Mouse (Mus musculus): Measurements from ENCODE around the gene 2300002M23Rik. TPM values are rescaled to one million over a fixed set of nuclear protein-coding genes. Genes with fewer than 3 reads are reported as not detected.
A peak's percentile ranks its signal among the peaks of the same experiment; 100 is the strongest.

The 2300002M23Rik gene
- polyA plus RNA-seq, 1 experiment = not detected

- Histone ChIP-seq H3K27me3 (ENCODE audit: control insufficient read depth, insufficient read depth, insufficient read length) (no peaks in the 10 kb centered on the region), H3K79me2 (ENCODE audit: control insufficient read depth, insufficient read depth) (no peaks in the 10 kb centered on the region), H3K36me3 (ENCODE audit: control insufficient read depth, insufficient read depth) (no peaks in the 10 kb centered on the region), H3K79me3 (ENCODE audit: low read depth) (no peaks in the 10 kb centered on the region), H3ac (ENCODE audit: control insufficient read depth, insufficient read length, low read depth) (peak overlapping the region; percentile 14), H3K4me3 (ENCODE audit: insufficient read depth, poor library complexity, severe bottlenecking) (no peak overlapping the region)
- TF ChIP-seq CTCF (IDR thresholded peaks at IDR 0.05; ENCODE audit: control insufficient read depth, insufficient read depth, insufficient read length) (peak; percentile 83), MAX (IDR thresholded peaks at IDR 0.05) (no peak)
Measured at GRCm38 (mm10) chr17:35556812-35557211, 10.4 kb upstream of the 2300002M23Rik start.

DNA sequence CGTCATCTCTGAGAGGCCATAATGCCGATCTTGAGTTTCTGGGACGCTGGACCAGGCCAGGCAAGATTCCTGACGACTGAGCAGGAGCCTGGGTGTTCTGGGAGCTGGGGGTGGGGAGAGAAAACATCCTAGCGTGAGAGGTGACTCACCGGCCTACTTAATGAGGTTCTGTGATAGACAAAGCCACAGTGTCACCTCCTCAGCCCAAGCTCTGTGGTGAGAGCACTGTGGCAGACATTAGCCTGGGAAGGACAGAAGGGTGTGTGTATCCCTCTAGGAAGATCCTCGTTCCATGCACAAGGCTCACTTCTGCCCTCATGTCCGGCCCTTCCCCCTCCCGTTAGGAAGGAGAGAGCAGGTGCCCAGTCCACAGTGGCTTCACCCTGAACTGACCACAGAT lies 9.9 kb upstream of the 2300002M23Rik start:
- Histone ChIP-seq H3K79me2 (ENCODE audit: control insufficient read depth, insufficient read depth) (no peaks in the 10 kb centered on the region), H3K79me3 (ENCODE audit: low read depth) (no peaks in the 10 kb centered on the region), H3ac (ENCODE audit: control insufficient read depth, insufficient read length, low read depth) (peak overlapping the region; percentile 14), H3K27me3 (ENCODE audit: control insufficient read depth, insufficient read depth, insufficient read length) (no peaks in the 10 kb centered on the region), H3K36me3 (ENCODE audit: control insufficient read depth, insufficient read depth) (no peaks in the 10 kb centered on the region), H3K4me3 (ENCODE audit: insufficient read depth, poor library complexity, severe bottlenecking) (no peak overlapping the region)
- TF ChIP-seq MYOD1 (IDR thresholded peaks at IDR 0.05; ENCODE audit: control insufficient read depth, insufficient read length, low read depth) (peak; percentile 56), MYOG (IDR thresholded peaks at IDR 0.05; ENCODE audit: control insufficient read depth, extremely low read depth, insufficient read length) (no peak), USF1 (IDR thresholded peaks at IDR 0.05; ENCODE audit: low read depth) (no peak), CTCF (IDR thresholded peaks at IDR 0.05; ENCODE audit: control insufficient read depth, insufficient read depth, insufficient read length) (no peak), MAX (IDR thresholded peaks at IDR 0.05) (no peak), FOSL1 (IDR thresholded peaks at IDR 0.05; ENCODE audit: insufficient read depth, low read length, poor library complexity, severe bottlenecking) (no peak), CEBPB (IDR thresholded peaks at IDR 0.05; ENCODE audit: low read depth) (no peak)

DNA sequence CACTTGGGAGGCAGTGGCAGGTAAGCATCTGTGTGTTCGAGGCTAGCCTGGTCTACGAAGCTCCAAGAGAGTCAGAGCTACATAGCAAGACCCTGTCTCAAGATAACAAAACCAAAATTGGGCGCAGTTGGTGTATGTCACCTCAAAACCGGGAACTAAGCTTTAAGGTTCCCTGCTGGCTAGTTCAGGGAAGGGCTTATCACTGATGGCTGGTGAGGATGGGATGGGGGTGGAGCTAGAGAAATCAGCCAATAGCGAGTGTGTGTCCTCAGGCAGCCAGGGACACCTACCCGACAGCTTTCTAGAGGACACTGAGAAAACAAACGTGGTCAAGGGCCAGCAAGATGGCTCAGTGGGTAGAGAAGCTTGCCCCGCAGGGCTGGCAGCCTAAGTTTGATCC lies 9.0 kb upstream of the 2300002M23Rik start:
- no peaks in the 10 kb centered on the region for H3K36me3 ChIP-seq (ENCODE audit: control insufficient read depth, insufficient read depth)
- TF ChIP-seq FOSL1 (IDR thresholded peaks at IDR 0.05; ENCODE audit: insufficient read depth, low read length, poor library complexity, severe bottlenecking) = no peak
- TF ChIP-seq MAX (IDR thresholded peaks at IDR 0.05) = no peak
- no peak for TF ChIP-seq USF1 (IDR thresholded peaks at IDR 0.05; ENCODE audit: low read depth)
- TF ChIP-seq MYOD1 (IDR thresholded peaks at IDR 0.05; ENCODE audit: control insufficient read depth, insufficient read length, low read depth) = no peak
- no peak for TF ChIP-seq CEBPB (IDR thresholded peaks at IDR 0.05; ENCODE audit: low read depth)
- TF ChIP-seq CTCF (IDR thresholded peaks at IDR 0.05; ENCODE audit: control insufficient read depth, insufficient read depth, insufficient read length) = no peak
- TF ChIP-seq MYOG (IDR thresholded peaks at IDR 0.05; ENCODE audit: control insufficient read depth, extremely low read depth, insufficient read length) = no peak
- H3K4me3 ChIP-seq (ENCODE audit: insufficient read depth, poor library complexity, severe bottlenecking) = no peak overlapping the region
- no peaks in the 10 kb centered on the region for H3K79me2 ChIP-seq (ENCODE audit: control insufficient read depth, insufficient read depth)
- no peak overlapping the region for H3ac ChIP-seq (ENCODE audit: control insufficient read depth, insufficient read length, low read depth)
- no peaks in the 10 kb centered on the region for H3K79me3 ChIP-seq (ENCODE audit: low read depth)
- no peaks in the 10 kb centered on the region for H3K27me3 ChIP-seq (ENCODE audit: control insufficient read depth, insufficient read depth, insufficient read length)

GRCm38 (mm10) chr17:35567767-35568166 lies 517 bp downstream of the 2300002M23Rik start:
- TF ChIP-seq FOSL1 (IDR thresholded peaks at IDR 0.05; ENCODE audit: insufficient read depth, low read length, poor library complexity, severe bottlenecking) (no peak), MYOG (IDR thresholded peaks at IDR 0.05; ENCODE audit: control insufficient read depth, extremely low read depth, insufficient read length) (no peak), USF1 (IDR thresholded peaks at IDR 0.05; ENCODE audit: low read depth) (no peak), MYOD1 (IDR thresholded peaks at IDR 0.05; ENCODE audit: control insufficient read depth, insufficient read length, low read depth) (no peak), CEBPB (IDR thresholded peaks at IDR 0.05; ENCODE audit: low read depth) (no peak), MAX (IDR thresholded peaks at IDR 0.05) (no peak), CTCF (IDR thresholded peaks at IDR 0.05; ENCODE audit: control insufficient read depth, insufficient read depth, insufficient read length) (no peak)
- no peaks in the 10 kb centered on the region for H3K79me2 ChIP-seq (ENCODE audit: control insufficient read depth, insufficient read depth)
- no peaks in the 10 kb centered on the region for H3K79me3 ChIP-seq (ENCODE audit: low read depth)
- H3K4me3 ChIP-seq (ENCODE audit: insufficient read depth, poor library complexity, severe bottlenecking) = no peak overlapping the region
- H3K27me3 ChIP-seq (ENCODE audit: control insufficient read depth, insufficient read depth, insufficient read length) = peaks cover 6% of the 10 kb centered on the region
- no peaks in the 10 kb centered on the region for H3K36me3 ChIP-seq (ENCODE audit: control insufficient read depth, insufficient read depth)
- H3ac ChIP-seq (ENCODE audit: control insufficient read depth, insufficient read length, low read depth) = no peak overlapping the region

GRCm38 (mm10) chr17:35569091-35569944 lies 2.1 kb downstream of the 2300002M23Rik start:
- Histone ChIP-seq H3K4me3 (ENCODE audit: insufficient read depth, poor library complexity, severe bottlenecking) (no peak overlapping the region), H3K79me2 (ENCODE audit: control insufficient read depth, insufficient read depth) (no peaks in the 10 kb centered on the region), H3ac (ENCODE audit: control insufficient read depth, insufficient read length, low read depth) (no peak overlapping the region), H3K79me3 (ENCODE audit: low read depth) (no peaks in the 10 kb centered on the region), H3K36me3 (ENCODE audit: control insufficient read depth, insufficient read depth) (no peaks in the 10 kb centered on the region), H3K27me3 (ENCODE audit: control insufficient read depth, insufficient read depth, insufficient read length) (peaks cover 6% of the 10 kb centered on the region)
- TF ChIP-seq CEBPB (IDR thresholded peaks at IDR 0.05; ENCODE audit: low read depth) (no peak), USF1 (IDR thresholded peaks at IDR 0.05; ENCODE audit: low read depth) (no peak), CTCF (IDR thresholded peaks at IDR 0.05; ENCODE audit: control insufficient read depth, insufficient read depth, insufficient read length) (no peak), MYOG (IDR thresholded peaks at IDR 0.05; ENCODE audit: control insufficient read depth, extremely low read depth, insufficient read length) (no peak), MAX (IDR thresholded peaks at IDR 0.05) (no peak), FOSL1 (IDR thresholded peaks at IDR 0.05; ENCODE audit: insufficient read depth, low read length, poor library complexity, severe bottlenecking) (no peak), MYOD1 (IDR thresholded peaks at IDR 0.05; ENCODE audit: control insufficient read depth, insufficient read length, low read depth) (no peak)

Measured in C2C12 (cell line).